Mouse (Mus musculus): ENCODE measurements around the gene Sin3b. TPM values are rescaled to one million over a fixed set of nuclear protein-coding genes. Genes with fewer than 3 reads are reported as not detected.

Gene Sin3b
- polyA plus RNA-seq, 1 experiment from 2014 or later: 153 TPM

DNA sequence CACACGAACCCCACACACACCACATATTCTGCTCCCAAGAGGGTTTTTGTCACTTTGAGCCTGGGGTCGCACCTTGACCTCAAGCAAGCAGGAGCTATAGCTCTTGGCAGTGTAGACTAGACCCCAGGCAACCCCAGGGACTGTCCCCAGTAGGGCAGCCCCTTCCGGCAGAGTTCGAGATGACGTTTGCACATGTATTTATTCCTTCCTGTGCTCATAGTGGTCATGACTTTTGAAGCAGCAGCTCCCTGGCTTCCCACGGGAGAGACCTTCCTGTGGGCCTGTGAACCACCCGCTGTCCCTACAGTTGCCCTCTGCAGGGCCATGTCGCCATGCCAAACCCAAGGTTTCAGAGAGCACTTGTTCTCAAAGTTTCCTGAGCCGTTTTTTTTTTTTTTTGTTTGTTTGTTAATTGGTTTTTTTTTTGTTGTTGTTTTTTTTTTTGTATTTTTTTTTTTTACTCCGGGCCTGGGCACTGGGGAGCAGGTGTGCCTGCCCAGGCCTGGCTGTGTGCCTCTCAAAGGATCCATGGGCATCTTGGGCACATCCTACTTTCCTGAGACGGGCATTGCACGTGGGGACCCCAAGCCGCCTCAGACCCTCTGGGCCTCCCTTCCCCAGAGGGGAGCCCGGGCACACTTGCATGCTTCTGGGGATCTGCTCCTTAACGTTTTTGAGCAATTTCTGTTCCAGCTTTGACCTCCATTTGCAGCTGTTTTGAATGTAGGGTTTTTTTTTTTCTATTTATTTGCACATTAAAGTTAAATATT lies 34.5 kb downstream of the Sin3b start:
- H3K27me3 ChIP-seq (ENCODE audit: control insufficient read depth, insufficient read depth, low read length): no peaks in the 10 kb centered on the region
- H3K27ac ChIP-seq (ENCODE audit: low read depth, low read length): no peak overlapping the region
- no peak overlapping the region for H3K4me2 ChIP-seq
- H3K4me1 ChIP-seq (ENCODE audit: control insufficient read depth, insufficient read depth, low read length): no peaks in the 10 kb centered on the region
- 92% methylated on average over 15 of the region's 15 CpGs for WGBS (ENCODE audit: insufficient replicate concordance)
- H3K9me3 ChIP-seq (replicated peaks; ENCODE audit: control insufficient read depth, low read length): no peaks in the 10 kb centered on the region
- H3K9ac ChIP-seq (ENCODE audit: low read depth, low read length): no peak overlapping the region
- ATAC-seq (replicated peaks; ENCODE audit: insufficient number of reproducible peaks, low FRiP score, low TSS enrichment): no peak
- peaks cover 36% of the 10 kb centered on the region for H3K36me3 ChIP-seq (ENCODE audit: control insufficient read depth, insufficient read depth, low read length)
- H3K4me3 ChIP-seq (ENCODE audit: low read depth, low read length): no peak overlapping the region

DNA sequence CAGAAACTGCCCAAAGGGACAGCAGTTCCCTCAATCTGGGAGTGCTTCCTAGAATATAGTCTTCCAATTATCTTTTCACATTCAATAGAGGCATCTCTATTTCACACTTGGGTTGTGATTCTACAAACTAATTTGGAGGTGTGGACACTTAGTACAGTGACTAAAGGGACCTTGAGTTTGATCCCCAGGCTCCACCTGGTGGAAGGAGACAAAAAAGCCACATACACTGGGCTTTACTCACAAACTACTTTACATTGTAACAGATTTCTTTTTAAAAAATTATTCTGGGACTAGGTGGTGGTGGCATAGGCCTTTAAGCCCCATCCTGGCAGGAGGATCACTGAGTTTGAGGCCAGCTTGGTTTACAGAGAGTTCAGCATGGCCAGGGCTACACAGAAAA lies 35.2 kb downstream of the Sin3b start:
- no peak overlapping the region for H3K4me2 ChIP-seq
- no peak for ATAC-seq (replicated peaks; ENCODE audit: insufficient number of reproducible peaks, low FRiP score, low TSS enrichment)
- no peak overlapping the region for H3K4me3 ChIP-seq (ENCODE audit: low read depth, low read length)
- H3K4me1 ChIP-seq (ENCODE audit: control insufficient read depth, insufficient read depth, low read length): no peaks in the 10 kb centered on the region
- H3K27me3 ChIP-seq (ENCODE audit: control insufficient read depth, insufficient read depth, low read length): no peaks in the 10 kb centered on the region
- H3K36me3 ChIP-seq (ENCODE audit: control insufficient read depth, insufficient read depth, low read length): peaks cover 32% of the 10 kb centered on the region
- H3K9me3 ChIP-seq (replicated peaks; ENCODE audit: control insufficient read depth, low read length): no peaks in the 10 kb centered on the region
- no peak overlapping the region for H3K9ac ChIP-seq (ENCODE audit: low read depth, low read length)
- H3K27ac ChIP-seq (ENCODE audit: low read depth, low read length): no peak overlapping the region

DNA sequence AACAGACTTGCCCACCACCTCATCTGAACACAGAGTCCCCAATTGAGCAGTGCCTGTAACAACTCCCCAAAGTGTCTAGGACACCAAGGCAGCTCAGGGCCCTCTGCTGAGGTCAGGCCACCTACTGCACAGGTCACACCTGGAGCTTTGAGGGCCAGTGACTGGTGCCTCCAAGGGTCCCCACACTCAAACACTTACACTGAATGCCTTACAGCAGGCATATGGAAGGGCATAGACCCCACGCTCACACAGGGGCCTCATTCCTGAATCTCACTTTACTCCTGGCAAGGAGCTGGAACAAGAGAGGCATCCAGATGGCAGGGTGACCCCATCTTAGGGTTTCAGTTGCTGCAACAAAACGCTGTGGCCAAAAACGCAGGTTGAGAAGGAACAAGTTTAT lies 37.1 kb downstream of the Sin3b start:
- H3K4me1 ChIP-seq (ENCODE audit: control insufficient read depth, insufficient read depth, low read length): no peaks in the 10 kb centered on the region
- no peak overlapping the region for H3K4me2 ChIP-seq
- 79% methylated on average over 3 of the region's 3 CpGs for WGBS (ENCODE audit: insufficient replicate concordance)
- H3K4me3 ChIP-seq (ENCODE audit: low read depth, low read length): no peak overlapping the region
- no peak overlapping the region for H3K27ac ChIP-seq (ENCODE audit: low read depth, low read length)
- H3K9ac ChIP-seq (ENCODE audit: low read depth, low read length): no peak overlapping the region
- H3K27me3 ChIP-seq (ENCODE audit: control insufficient read depth, insufficient read depth, low read length): no peaks in the 10 kb centered on the region
- ATAC-seq (replicated peaks; ENCODE audit: insufficient number of reproducible peaks, low FRiP score, low TSS enrichment): no peak
- H3K36me3 ChIP-seq (ENCODE audit: control insufficient read depth, insufficient read depth, low read length): peaks cover 29% of the 10 kb centered on the region
- no peaks in the 10 kb centered on the region for H3K9me3 ChIP-seq (replicated peaks; ENCODE audit: control insufficient read depth, low read length)

DNA sequence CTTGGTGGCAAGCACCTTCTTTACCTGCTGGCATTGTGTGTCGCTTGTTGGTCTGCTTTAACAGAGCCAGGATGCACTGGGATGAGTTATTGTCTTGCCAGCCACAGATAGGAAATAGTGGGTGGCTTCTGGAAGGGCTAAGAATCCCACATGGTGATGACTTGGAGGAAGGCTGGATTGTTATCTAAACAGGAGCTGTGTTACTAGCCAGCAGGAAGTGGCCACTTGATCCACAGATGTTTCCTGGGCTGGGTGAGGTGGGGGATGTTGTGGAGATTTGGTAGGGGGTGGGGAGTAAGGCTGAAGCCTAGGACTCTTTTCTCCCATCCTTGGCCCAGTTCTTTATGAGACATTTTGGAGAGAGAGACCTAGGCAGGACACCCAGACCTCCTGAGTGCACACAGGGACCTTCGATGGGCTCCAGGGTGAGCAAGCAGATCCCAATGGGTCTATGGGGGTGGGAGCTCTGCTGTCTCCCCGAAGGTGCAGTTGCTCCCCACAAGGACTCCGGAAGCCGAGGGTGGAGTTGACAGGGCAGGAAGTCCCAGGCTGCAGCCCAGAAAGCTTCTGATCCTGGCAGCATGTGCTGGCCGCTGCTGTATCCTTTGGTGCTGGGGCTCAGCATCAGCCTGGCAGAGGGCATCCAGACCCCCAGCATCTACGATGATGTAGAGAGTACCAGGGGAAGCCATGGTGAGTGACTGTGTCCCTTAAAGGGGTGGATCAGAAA lies 38.4 kb downstream of the Sin3b start, which contains the start of gene F2rl3:
Gene F2rl3, plus strand, starts transcription at position 559 of the 730 bp plus-strand sequence.
- Histone ChIP-seq H3K36me3 (ENCODE audit: control insufficient read depth, insufficient read depth, low read length) (peaks cover 19% of the 10 kb centered on the region), H3K9ac (ENCODE audit: low read depth, low read length) (no peak within 1 kb of the TSS), H3K9me3 (replicated peaks; ENCODE audit: control insufficient read depth, low read length) (no peaks in the 10 kb centered on the region), H3K4me1 (ENCODE audit: control insufficient read depth, insufficient read depth, low read length) (no peaks in the 10 kb centered on the region), H3K4me3 (ENCODE audit: low read depth, low read length) (no peak within 1 kb of the TSS), H3K27ac (ENCODE audit: low read depth, low read length) (no peak within 1 kb of the TSS), H3K27me3 (ENCODE audit: control insufficient read depth, insufficient read depth, low read length) (no peaks in the 10 kb centered on the region), H3K4me2 (no peak within 1 kb of the TSS)
- no peak for ATAC-seq (replicated peaks; ENCODE audit: insufficient number of reproducible peaks, low FRiP score, low TSS enrichment)
- WGBS (ENCODE audit: insufficient replicate concordance): 53% methylated on average over 7 of the region's 7 CpGs

DNA sequence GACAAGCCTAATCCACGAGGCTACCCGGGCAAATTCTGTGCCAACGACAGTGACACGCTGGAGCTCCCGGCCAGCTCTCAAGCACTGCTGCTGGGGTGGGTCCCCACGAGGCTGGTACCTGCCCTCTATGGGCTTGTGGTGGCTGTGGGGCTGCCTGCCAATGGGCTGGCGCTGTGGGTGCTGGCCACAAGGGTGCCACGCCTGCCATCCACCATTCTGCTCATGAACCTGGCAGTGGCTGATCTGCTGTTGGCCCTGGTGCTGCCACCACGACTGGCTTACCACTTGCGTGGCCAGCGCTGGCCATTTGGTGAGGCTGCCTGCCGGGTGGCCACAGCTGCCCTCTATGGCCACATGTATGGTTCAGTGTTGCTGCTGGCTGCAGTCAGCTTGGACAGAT lies 39.2 kb downstream of the Sin3b start:
- peaks cover 2% of the 10 kb centered on the region; the same call in 1 of the 2 replicates for H3K4me1 ChIP-seq (ENCODE audit: control insufficient read depth, insufficient read depth, low read length)
- WGBS (ENCODE audit: insufficient replicate concordance): 81% methylated on average over 12 of the region's 12 CpGs
- H3K9ac ChIP-seq (ENCODE audit: low read depth, low read length): no peak overlapping the region
- no peak overlapping the region for H3K27ac ChIP-seq (ENCODE audit: low read depth, low read length)
- peaks cover 10% of the 10 kb centered on the region for H3K36me3 ChIP-seq (ENCODE audit: control insufficient read depth, insufficient read depth, low read length)
- ATAC-seq (replicated peaks; ENCODE audit: insufficient number of reproducible peaks, low FRiP score, low TSS enrichment): no peak
- no peaks in the 10 kb centered on the region for H3K27me3 ChIP-seq (ENCODE audit: control insufficient read depth, insufficient read depth, low read length)
- H3K4me3 ChIP-seq (ENCODE audit: low read depth, low read length): no peak overlapping the region
- H3K9me3 ChIP-seq (replicated peaks; ENCODE audit: control insufficient read depth, low read length): no peaks in the 10 kb centered on the region
- no peak overlapping the region for H3K4me2 ChIP-seq

DNA sequence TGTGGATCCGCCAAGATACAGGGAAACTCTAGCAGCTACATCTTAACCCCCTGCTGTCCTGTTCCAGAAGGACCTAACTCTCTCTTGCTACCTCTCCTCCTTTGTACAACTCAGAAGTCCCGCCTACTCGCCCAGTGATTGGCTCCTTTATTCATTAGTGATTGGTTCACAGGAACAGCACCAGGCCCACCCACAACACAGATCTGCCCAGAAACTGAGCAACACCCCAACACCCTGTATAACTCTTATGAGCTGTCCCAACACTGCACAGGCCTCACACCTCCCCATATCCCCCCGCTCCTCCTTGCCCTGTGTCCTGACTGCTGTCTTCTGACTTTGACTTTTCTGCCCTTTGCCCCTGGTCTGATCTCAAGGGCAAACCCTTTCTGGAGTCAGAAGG lies 42.6 kb downstream of the Sin3b start:
- H3K27ac ChIP-seq (ENCODE audit: low read depth, low read length): no peak overlapping the region
- H3K27me3 ChIP-seq (ENCODE audit: control insufficient read depth, insufficient read depth, low read length): no peaks in the 10 kb centered on the region
- H3K4me3 ChIP-seq (ENCODE audit: low read depth, low read length): no peak overlapping the region
- H3K9ac ChIP-seq (ENCODE audit: low read depth, low read length): no peak overlapping the region
- H3K9me3 ChIP-seq (replicated peaks; ENCODE audit: control insufficient read depth, low read length): no peaks in the 10 kb centered on the region
- H3K36me3 ChIP-seq (ENCODE audit: control insufficient read depth, insufficient read depth, low read length): no peaks in the 10 kb centered on the region
- whole genome bisulfite sequencing (ENCODE audit: insufficient replicate concordance): 72% methylated on average over 4 of the region's 4 CpGs
- ATAC-seq (replicated peaks; ENCODE audit: insufficient number of reproducible peaks, low FRiP score, low TSS enrichment): no peak
- peaks cover 2% of the 10 kb centered on the region; the same call in 1 of the 2 replicates for H3K4me1 ChIP-seq (ENCODE audit: control insufficient read depth, insufficient read depth, low read length)
- no peak overlapping the region for H3K4me2 ChIP-seq

DNA sequence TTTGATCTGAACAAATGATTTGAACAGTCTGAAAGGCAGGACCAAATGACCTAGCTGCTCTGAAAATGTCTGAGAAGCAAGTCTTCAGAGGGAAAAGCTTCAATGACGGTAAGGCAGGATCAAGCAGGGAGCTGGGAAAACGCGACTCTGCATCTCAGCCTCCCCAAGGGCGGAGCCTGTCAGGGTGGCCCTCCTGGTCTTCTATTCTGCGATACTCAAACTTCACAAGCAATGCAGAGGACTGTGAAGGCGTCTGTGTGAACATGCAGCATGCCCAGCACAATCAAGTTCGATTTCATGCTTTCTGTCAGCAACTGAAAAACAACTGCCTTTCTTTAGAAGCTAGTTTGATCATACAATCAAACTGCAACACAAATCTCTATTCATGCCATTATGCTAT lies 43.7 kb downstream of the Sin3b start:
- H3K27ac ChIP-seq (ENCODE audit: low read depth, low read length): no peak overlapping the region
- no peak overlapping the region for H3K4me2 ChIP-seq
- H3K4me1 ChIP-seq (ENCODE audit: control insufficient read depth, insufficient read depth, low read length): peaks cover 2% of the 10 kb centered on the region; the same call in 1 of the 2 replicates
- H3K9ac ChIP-seq (ENCODE audit: low read depth, low read length): no peak overlapping the region
- no peaks in the 10 kb centered on the region for H3K36me3 ChIP-seq (ENCODE audit: control insufficient read depth, insufficient read depth, low read length)
- ATAC-seq (replicated peaks; ENCODE audit: insufficient number of reproducible peaks, low FRiP score, low TSS enrichment): no peak
- no peaks in the 10 kb centered on the region for H3K9me3 ChIP-seq (replicated peaks; ENCODE audit: control insufficient read depth, low read length)
- H3K27me3 ChIP-seq (ENCODE audit: control insufficient read depth, insufficient read depth, low read length): no peaks in the 10 kb centered on the region
- H3K4me3 ChIP-seq (ENCODE audit: low read depth, low read length): no peak overlapping the region
- 34% methylated on average over 7 of the region's 7 CpGs for WGBS (ENCODE audit: insufficient replicate concordance)

DNA sequence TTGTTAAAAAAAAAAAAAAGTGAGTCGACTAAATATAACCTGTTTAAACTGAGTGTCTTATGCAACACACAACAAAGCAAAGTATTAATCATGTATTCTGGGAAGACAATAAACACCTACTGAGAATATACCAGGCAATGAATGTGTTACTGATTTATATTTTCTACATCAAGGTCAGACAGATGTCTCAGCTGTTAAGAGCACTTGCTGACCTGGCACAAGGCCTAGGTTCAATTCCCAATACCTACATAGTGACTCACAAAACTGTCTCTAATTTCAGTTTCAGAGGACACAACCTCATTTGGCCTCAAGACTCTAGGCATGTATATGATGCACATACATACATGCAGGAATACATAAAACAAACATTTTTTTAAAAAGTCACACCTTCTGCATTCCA lies 54.7 kb downstream of the Sin3b start:
- 90% methylated on average over 1 of the region's 1 CpGs for WGBS (ENCODE audit: insufficient replicate concordance)
- Histone ChIP-seq H3K4me2 (no peak overlapping the region), H3K36me3 (ENCODE audit: control insufficient read depth, insufficient read depth, low read length) (no peaks in the 10 kb centered on the region), H3K9me3 (replicated peaks; ENCODE audit: control insufficient read depth, low read length) (no peaks in the 10 kb centered on the region), H3K9ac (ENCODE audit: low read depth, low read length) (no peak overlapping the region), H3K27ac (ENCODE audit: low read depth, low read length) (no peak overlapping the region), H3K4me3 (ENCODE audit: low read depth, low read length) (no peak overlapping the region), H3K4me1 (ENCODE audit: control insufficient read depth, insufficient read depth, low read length) (no peaks in the 10 kb centered on the region), H3K27me3 (ENCODE audit: control insufficient read depth, insufficient read depth, low read length) (no peaks in the 10 kb centered on the region)
- ATAC-seq (replicated peaks; ENCODE audit: insufficient number of reproducible peaks, low FRiP score, low TSS enrichment): no peak

Data from heart, embryonic 11.5 days (tissue).